Mouse (Mus musculus) liver, postnatal 0 days (tissue): ENCODE measurements around the gene Cers4. TPM values are rescaled to one million over a fixed set of nuclear protein-coding genes. Genes with fewer than 3 reads are reported as not detected.

Source experiments
- ATAC-seq: fragments of 200-750 bp; cut with Nextera tagmentation; 2 replicates; pipeline ENCODE4 v1.8.0; 2017; ENCODE audit warnings: mild to moderate bottlenecking, moderate library complexity
- DNase-seq: peaks from one replicate; pipeline ENCODE4 v3.0.0-alpha.2; 2016
- H3K27ac ChIP-seq: fragments of 300-500 bp; sonication (generic); 2 replicates; pipeline ENCODE4 v1.5.1; 2014; ENCODE audit warnings: antibody characterized with exemption, moderate library complexity, mild to moderate bottlenecking, low read depth
- H3K27me3 ChIP-seq: fragments of 300-500 bp; sonication (generic); 2 replicates; pipeline ENCODE4 v1.6.1; 2014; ENCODE audit warnings: low read length, control low read depth, mixed read lengths; ENCODE audit not compliant: insufficient read depth
- H3K36me3 ChIP-seq: fragments of 300-500 bp; sonication (generic); replicated peaks from 2 replicates; pipeline ENCODE4 v1.6.1; 2014; ENCODE audit warnings: mild to moderate bottlenecking, control low read depth, low read length, moderate library complexity, mixed read lengths; ENCODE audit not compliant: insufficient read depth
- H3K4me1 ChIP-seq: fragments of 300-500 bp; sonication (generic); 2 replicates; pipeline ENCODE4 v1.6.1; 2014; ENCODE audit warnings: antibody characterized with exemption, mild to moderate bottlenecking, control low read depth; ENCODE audit not compliant: insufficient read depth
- H3K4me2 ChIP-seq: fragments of 300-500 bp; sonication (generic); 2 replicates; pipeline ENCODE4 v1.6.1; 2014; ENCODE audit warnings: low read depth, mild to moderate bottlenecking, low read length, moderate library complexity, mixed read lengths
- H3K4me3 ChIP-seq: fragments of 300-500 bp; sonication (generic); 2 replicates; pipeline ENCODE4 v1.5.1; 2014; ENCODE audit warnings: low read depth, low read length
- H3K9ac ChIP-seq: fragments of 300-500 bp; sonication (generic); replicated peaks from 2 replicates; pipeline ENCODE4 v1.6.1; 2014; ENCODE audit warnings: mild to moderate bottlenecking, moderate library complexity
- H3K9me3 ChIP-seq: fragments of 300-500 bp; sonication (generic); 2 replicates; pipeline ENCODE4 v1.6.1; 2016; ENCODE audit warnings: mild to moderate bottlenecking, control low read depth, low read length, mixed read lengths
- CTCF ChIP-seq: sonication (generic); IDR thresholded peaks from 2 replicates; pipeline ENCODE4 v1.5.1; 2016; ENCODE audit warnings: antibody characterized with exemption, low read depth
- EP300 ChIP-seq: IDR thresholded peaks from 2 replicates; pipeline ENCODE4 v1.6.1; 2016; ENCODE audit warnings: antibody characterized with exemption, low read depth, mild to moderate bottlenecking
- WGBS: fragments of 180-500 bp; shearing (Covaris S2); extraction: QIAGEN DNeasy Blood & Tissue Kit; methylation state at CpG from one replicate; pipeline ENCODE4 v1.1.7; 2014; ENCODE audit not compliant: insufficient replicate concordance; 5-methylcytosine and 5-hydroxymethylcytosine counted together
- polyA plus RNA-seq: library from polyadenylated mRNA; unstranded; fragments of >200 nt; fragmentation: Nextera tagmentation; extraction: Ambion mirVana; gene quantifications from 2 replicates; pipeline ENCODE4 v1.2.1, GENCODE M21; 2015

The Cers4 gene
- polyA plus RNA-seq, 1 experiment from 2014 or later: 3.9 TPM

GRCm38 (mm10) chr8:4507527-4507926 lies 14.7 kb downstream of the Cers4 start:
- Histone ChIP-seq H3K27ac (no peak overlapping the region), H3K27me3 (no peaks in the 10 kb centered on the region), H3K4me2 (no peak overlapping the region), H3K4me1 (no peaks in the 10 kb centered on the region; the same call in 1 of the 2 replicates), H3K36me3 (no peaks in the 10 kb centered on the region), H3K4me3 (no peak overlapping the region), H3K9me3 (no peaks in the 10 kb centered on the region), H3K9ac (no peak overlapping the region)
- 63% methylated on average over 5 of the region's 5 CpGs for WGBS
- TF ChIP-seq CTCF: no peak
- TF ChIP-seq EP300: no peak
- DNase-seq (no peak), ATAC-seq (no peak)

GRCm38 (mm10) chr8:4510824-4511223 lies 18.0 kb downstream of the Cers4 start:
- H3K27ac ChIP-seq: no peak overlapping the region
- TF ChIP-seq CTCF: no peak
- TF ChIP-seq EP300: no peak
- H3K4me3 ChIP-seq: no peak overlapping the region
- H3K9me3 ChIP-seq: no peaks in the 10 kb centered on the region
- DNase-seq: no peak
- no peak overlapping the region for H3K9ac ChIP-seq
- no peaks in the 10 kb centered on the region; the same call in 1 of the 2 replicates for H3K4me1 ChIP-seq
- ATAC-seq: no peak
- H3K36me3 ChIP-seq: no peaks in the 10 kb centered on the region
- no peaks in the 10 kb centered on the region for H3K27me3 ChIP-seq
- 71% methylated on average over 4 of the region's 4 CpGs for WGBS
- H3K4me2 ChIP-seq: no peak overlapping the region

DNA sequence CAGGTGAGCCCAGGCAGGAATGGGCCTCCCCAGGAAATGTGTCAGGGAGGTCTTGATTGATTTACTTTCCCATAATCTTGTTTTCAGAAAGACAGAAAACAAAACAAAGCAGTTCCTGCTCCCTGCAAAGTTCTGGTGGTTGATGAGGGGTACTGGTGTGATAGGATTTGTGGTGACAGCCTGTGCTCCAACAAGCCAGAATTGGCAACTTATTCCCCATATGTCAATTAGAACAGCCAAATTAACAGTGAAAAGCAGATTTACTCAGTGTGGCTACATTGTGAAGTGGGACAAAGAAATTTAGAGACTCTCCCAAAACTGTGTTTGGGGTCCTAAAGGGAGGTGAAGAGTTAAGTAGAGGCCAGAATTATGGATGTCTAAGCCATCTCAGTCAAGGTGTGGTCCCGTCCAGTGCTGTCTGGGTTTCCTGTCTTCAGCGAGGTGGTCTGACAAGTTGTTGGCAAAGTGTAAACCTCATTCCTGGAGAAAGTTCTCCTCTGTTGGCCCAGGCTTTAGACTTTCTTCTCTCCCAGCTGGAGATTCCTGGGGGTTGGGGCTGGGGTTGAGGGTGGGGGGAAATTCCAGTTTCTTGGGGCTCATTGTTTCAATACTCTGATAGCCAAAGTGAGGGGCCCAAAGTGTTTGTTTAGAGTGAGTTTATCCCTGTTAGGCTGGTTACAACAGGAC lies 18.7 kb downstream of the Cers4 start:
- Histone ChIP-seq H3K27me3 (no peaks in the 10 kb centered on the region), H3K4me3 (no peak overlapping the region), H3K27ac (no peak overlapping the region), H3K4me1 (no peaks in the 10 kb centered on the region; the same call in 1 of the 2 replicates), H3K9me3 (no peaks in the 10 kb centered on the region), H3K9ac (no peak overlapping the region), H3K36me3 (no peaks in the 10 kb centered on the region), H3K4me2 (no peak overlapping the region)
- ATAC-seq (no peak), DNase-seq (no peak)
- TF ChIP-seq CTCF: no peak
- TF ChIP-seq EP300: no peak
- 58% methylated on average over 2 of the region's 2 CpGs for WGBS

- no peak for ATAC-seq
- Histone ChIP-seq H3K9me3 (no peaks in the 10 kb centered on the region), H3K27me3 (no peaks in the 10 kb centered on the region), H3K36me3 (no peaks in the 10 kb centered on the region), H3K4me2 (no peak overlapping the region), H3K27ac (no peak overlapping the region), H3K9ac (no peak overlapping the region), H3K4me1 (no peaks in the 10 kb centered on the region; the same call in 1 of the 2 replicates), H3K4me3 (no peak overlapping the region)
- WGBS: 43% methylated on average over 8 of the region's 8 CpGs
- TF ChIP-seq CTCF (no peak), EP300 (no peak)
- DNase-seq: no peak
Observed at GRCm38 (mm10) chr8:4512116-4512495, 19.3 kb downstream of the Cers4 start.

DNA sequence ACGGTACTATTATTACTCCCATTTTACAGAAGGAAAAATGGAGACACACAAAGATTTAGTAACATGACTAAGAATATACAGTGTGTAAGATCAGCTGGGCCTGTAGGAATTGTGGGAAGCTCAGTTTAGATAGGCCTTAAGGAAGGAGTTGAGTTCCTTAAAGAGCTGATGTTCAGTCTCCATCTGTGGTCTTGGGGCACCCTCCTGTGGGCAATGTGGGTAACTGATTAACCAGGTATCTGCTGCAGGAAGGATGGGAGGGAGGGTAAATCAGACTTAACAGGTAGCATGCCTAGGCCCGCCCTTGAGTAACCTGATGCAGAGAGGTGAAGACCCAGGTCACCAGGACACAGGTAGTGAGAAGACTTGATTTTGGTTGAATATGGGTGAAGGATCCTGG lies 23.3 kb downstream of the Cers4 start:
- peak; percentile 30 for DNase-seq
- peak; percentile 35; the same call in 1 of the 2 replicates for ATAC-seq
- H3K36me3 ChIP-seq: no peaks in the 10 kb centered on the region
- H3K27me3 ChIP-seq: no peaks in the 10 kb centered on the region
- H3K4me1 ChIP-seq: no peaks in the 10 kb centered on the region; the same call in 1 of the 2 replicates
- H3K4me3 ChIP-seq: no peak overlapping the region
- 61% methylated on average over 2 of the region's 2 CpGs for WGBS
- no peak for TF ChIP-seq EP300
- TF ChIP-seq CTCF: peak; percentile 70
- no peak overlapping the region for H3K9ac ChIP-seq
- no peaks in the 10 kb centered on the region for H3K9me3 ChIP-seq
- H3K4me2 ChIP-seq: no peak overlapping the region
- no peak overlapping the region for H3K27ac ChIP-seq

- TF ChIP-seq CTCF (no peak), EP300 (no peak)
- Histone ChIP-seq H3K4me2 (no peak overlapping the region), H3K27me3 (no peaks in the 10 kb centered on the region), H3K9me3 (no peaks in the 10 kb centered on the region), H3K4me1 (no peaks in the 10 kb centered on the region), H3K27ac (no peak overlapping the region), H3K4me3 (no peak overlapping the region), H3K9ac (no peak overlapping the region), H3K36me3 (no peaks in the 10 kb centered on the region)
- 38% methylated on average over 4 of the region's 4 CpGs for WGBS
- ATAC-seq (peak; percentile 61), DNase-seq (no peak)
Observed at GRCm38 (mm10) chr8:4521472-4521871, 28.6 kb downstream of the Cers4 start.
